In genomic region chr13:112271901-112272537, GRCm38 (mm10) we compare ENCODE assay signal across 9 mouse cellular contexts. TPM values are rescaled to one million over a fixed set of nuclear protein-coding genes. Genes with fewer than 3 reads are reported as not detected.
DNase-seq lines count a peak whose midpoint lies in the region; ATAC-seq lines count a peak whose summit lies in the region.
"Had no signal": no experiment of that assay in that cellular context is flagged by ENCODE, and none has a peak within 500 bp of the region (broad histone marks: within the 10 kb centered on the region; RNA-seq: fewer than 3 reads in every experiment).

No protein-coding gene starts in this region.

- H3K36me3 ChIP-seq in embryonic facial prominence, embryonic 14.5 days (ENCODE audit: control insufficient read depth, insufficient read depth, low read length), result no peaks in the 10 kb centered on the region
- H3K36me3 ChIP-seq in lung, embryonic 15.5 days, result no peaks in the 10 kb centered on the region
- H3K36me3 ChIP-seq: limb, embryonic 12.5 days had no signal

- no peak for ATAC-seq in embryonic facial prominence, embryonic 14.5 days (ENCODE audit: low read depth)
- ATAC-seq in lung, embryonic 15.5 days (ENCODE audit: borderline replicate concordance, extremely low read depth, low FRiP score, low TSS enrichment), result peak; percentile 65

- H3K4me3 ChIP-seq in embryonic facial prominence, embryonic 14.5 days (ENCODE audit: low read depth, low read length), result no peak overlapping the region
- H3K4me3 ChIP-seq in lung, embryonic 15.5 days, result no peak overlapping the region
- H3K4me3 ChIP-seq: limb, embryonic 12.5 days had no signal

- DNase-seq in gastrocnemius, postnatal 14 days, result peak; percentile 18
- no peak for DNase-seq in gastrocnemius, adult 8-10 months (ENCODE audit: low spot score in 2 of 2)
- peak; percentile 16 for DNase-seq in testis, postnatal 14 days (ENCODE audit: low spot score)
- DNase-seq in testis, postnatal 10 days (ENCODE audit: low spot score), result no peak
- DNase-seq in embryonic facial prominence, embryonic 14.5 days (ENCODE audit: low spot score), result peak; percentile 63
- DNase-seq in thymus, postnatal 0 days (ENCODE audit: low spot score), result peak; percentile 67
- no peak for DNase-seq in spleen, postnatal 14 days (ENCODE audit: low spot score in 2 of 2)

- 23% methylated on average over 5 of the region's 5 CpGs for WGBS in embryonic facial prominence, embryonic 14.5 days
- 14% methylated on average over 5 of the region's 5 CpGs for WGBS in lung, embryonic 15.5 days

- H3K27ac ChIP-seq in embryonic facial prominence, embryonic 14.5 days (replicated peaks; ENCODE audit: low read depth, low read length), result no peak overlapping the region
- H3K27ac ChIP-seq in lung, embryonic 15.5 days, result no peak overlapping the region
- H3K27ac ChIP-seq: limb, embryonic 12.5 days had no signal

- peaks cover 6% of the 10 kb centered on the region; the same call in 1 of the 2 replicates for H3K4me1 ChIP-seq in embryonic facial prominence, embryonic 14.5 days (ENCODE audit: control insufficient read depth, insufficient read depth, low read length)
- H3K4me1 ChIP-seq in lung, embryonic 15.5 days, result 0 out of 2 replicates have a peak, but pooled peaks cover 3% of the 10 kb centered on the region

- H3K9ac ChIP-seq in embryonic facial prominence, embryonic 14.5 days (ENCODE audit: low read depth, low read length), result no peak overlapping the region
- H3K9ac ChIP-seq in lung, embryonic 15.5 days, result no peak overlapping the region
- H3K9ac ChIP-seq: limb, embryonic 12.5 days had no signal

- intact Hi-C loops in gastrocnemius, postnatal 14 days (cut with DNase I; ENCODE audit: low total_unique reads), result no loop called here

- H3K9me3 ChIP-seq in embryonic facial prominence, embryonic 14.5 days (ENCODE audit: control insufficient read depth, low read length), result no peaks in the 10 kb centered on the region
- no peaks in the 10 kb centered on the region for H3K9me3 ChIP-seq in lung, embryonic 15.5 days
- H3K9me3 ChIP-seq: limb, embryonic 12.5 days had no signal

- no peaks in the 10 kb centered on the region for H3K27me3 ChIP-seq in embryonic facial prominence, embryonic 14.5 days (replicated peaks; ENCODE audit: control insufficient read depth, insufficient read depth, low read length)
- no peaks in the 10 kb centered on the region for H3K27me3 ChIP-seq in lung, embryonic 15.5 days
- H3K27me3 ChIP-seq: limb, embryonic 12.5 days had no signal

- no peak overlapping the region for H3K4me2 ChIP-seq in embryonic facial prominence, embryonic 14.5 days (ENCODE audit: low read depth, low read length)
- no peak overlapping the region for H3K4me2 ChIP-seq in lung, embryonic 15.5 days
- H3K4me2 ChIP-seq: limb, embryonic 12.5 days had no signal

RNA-seq across cellular contexts. Expression of gene Ankrd55, which starts 16.2 kb away (rescaled TPM):
- total RNA-seq in gastrocnemius, postnatal 14 days (2021), result under 1 TPM in 1 of 2 experiments, not detected in 1; 0.09 TPM
- total RNA-seq in gastrocnemius, adult 8-10 months (2022), result under 1 TPM in 1 of 4 experiments, not detected in 3; 0.11 TPM
- polyA plus RNA-seq in embryonic facial prominence, embryonic 14.5 days (2014; fragmentation: Nextera tagmentation; extraction: Ambion mirVana), result 0.92 and 1.2 TPM in 2 replicates
- not detected in 2 replicates for polyA plus RNA-seq in lung, embryonic 15.5 days (2015; fragmentation: Nextera tagmentation; extraction: Ambion mirVana)
- 0.98 and 1.9 TPM in 2 replicates for polyA plus RNA-seq in thymus, postnatal 0 days (2015; fragmentation: Nextera tagmentation; extraction: Ambion mirVana)

Comparison
In these comparisons a context has a peak if more than half of its experiments do, and no peak if none do; other contexts are left out.
1. DNase-seq: peak in gastrocnemius, postnatal 14 days (single experiment), testis, postnatal 14 days (single experiment), embryonic facial prominence, embryonic 14.5 days (single experiment) and thymus, postnatal 0 days (single experiment); none in gastrocnemius, adult 8-10 months (0 of 2), testis, postnatal 10 days (single experiment) and spleen, postnatal 14 days (0 of 2).